Comparison of ENCODE assay signal across 9 mouse cellular contexts in genomic region chr5:114356936-114357751, GRCm38 (mm10). TPM values are rescaled to one million over a fixed set of nuclear protein-coding genes. Genes with fewer than 3 reads are reported as not detected.
A peak's percentile ranks its signal among the peaks of the same experiment; 100 is the strongest.
DNase-seq lines count a peak whose midpoint lies in the region; ATAC-seq lines count a peak whose summit lies in the region.
"Had no signal": no experiment of that assay in that cellular context is flagged by ENCODE, and none has a peak within 500 bp of the region (broad histone marks: within the 10 kb centered on the region; RNA-seq: fewer than 3 reads in every experiment).

No protein-coding gene starts in this region.

- H3K27ac ChIP-seq in liver, embryonic 11.5 days (ENCODE audit: low read depth, low read length) = no peak overlapping the region; the same call in 1 of the 2 replicates
- H3K27ac ChIP-seq in limb, embryonic 13.5 days = peak overlapping the region; percentile 49; the same call in 1 of the 2 replicates
- peak overlapping the region; percentile 42 for H3K27ac ChIP-seq in neural tube, embryonic 15.5 days (replicated peaks)
- H3K27ac ChIP-seq: midbrain, embryonic 12.5 days had no signal

- ATAC-seq in liver, embryonic 11.5 days (replicated peaks; ENCODE audit: low FRiP score) = peak; percentile 75
- ATAC-seq in limb, embryonic 13.5 days (ENCODE audit: low FRiP score, low read depth) = peak; percentile 69
- no peak for ATAC-seq in neural tube, embryonic 15.5 days (ENCODE audit: low FRiP score)

- no peak overlapping the region; the same call in 1 of the 2 replicates for H3K9ac ChIP-seq in liver, embryonic 11.5 days (ENCODE audit: low read depth, low read length)
- peak overlapping the region; percentile 36 for H3K9ac ChIP-seq in limb, embryonic 13.5 days
- no peak overlapping the region for H3K9ac ChIP-seq in neural tube, embryonic 15.5 days (replicated peaks)
- H3K9ac ChIP-seq: midbrain, embryonic 12.5 days had no signal

- H3K4me2 ChIP-seq in liver, embryonic 11.5 days = peak overlapping the region; percentile 38
- peak overlapping the region; percentile 37 for H3K4me2 ChIP-seq in limb, embryonic 13.5 days (replicated peaks)
- H3K4me2 ChIP-seq in neural tube, embryonic 15.5 days = no peak overlapping the region
- H3K4me2 ChIP-seq: midbrain, embryonic 12.5 days had no signal

- no peaks in the 10 kb centered on the region for H3K27me3 ChIP-seq in liver, embryonic 11.5 days (replicated peaks; ENCODE audit: control insufficient read depth, insufficient read depth, low read length)
- no peaks in the 10 kb centered on the region for H3K27me3 ChIP-seq in limb, embryonic 13.5 days
- H3K27me3 ChIP-seq in neural tube, embryonic 15.5 days (replicated peaks) = no peaks in the 10 kb centered on the region
- H3K27me3 ChIP-seq: midbrain, embryonic 12.5 days had no signal

- H3K4me1 ChIP-seq in liver, embryonic 11.5 days (replicated peaks; ENCODE audit: control insufficient read depth, insufficient read depth, low read length) = peaks cover 10% of the 10 kb centered on the region
- peaks cover 21% of the 10 kb centered on the region for H3K4me1 ChIP-seq in limb, embryonic 13.5 days
- H3K4me1 ChIP-seq in neural tube, embryonic 15.5 days = peaks cover 15% of the 10 kb centered on the region; the same call in 1 of the 2 replicates

- peak overlapping the region; percentile 5; the same call in 1 of the 2 replicates for H3K4me3 ChIP-seq in liver, embryonic 11.5 days (ENCODE audit: low read depth, low read length)
- H3K4me3 ChIP-seq in limb, embryonic 13.5 days = no peak overlapping the region
- no peak overlapping the region for H3K4me3 ChIP-seq in neural tube, embryonic 15.5 days (replicated peaks)
- H3K4me3 ChIP-seq: midbrain, embryonic 12.5 days had no signal

- no peaks in the 10 kb centered on the region for H3K9me3 ChIP-seq in liver, embryonic 11.5 days (ENCODE audit: control insufficient read depth, low read length)
- H3K9me3 ChIP-seq in limb, embryonic 13.5 days = no peaks in the 10 kb centered on the region
- no peaks in the 10 kb centered on the region for H3K9me3 ChIP-seq in neural tube, embryonic 15.5 days (replicated peaks)
- H3K9me3 ChIP-seq: midbrain, embryonic 12.5 days had no signal

- H3K36me3 ChIP-seq in liver, embryonic 11.5 days (ENCODE audit: control insufficient read depth, insufficient read depth, low read length) = no peaks in the 10 kb centered on the region; the same call in 1 of the 2 replicates
- peaks cover 34% of the 10 kb centered on the region for H3K36me3 ChIP-seq in limb, embryonic 13.5 days
- H3K36me3 ChIP-seq in neural tube, embryonic 15.5 days = peaks cover 20% of the 10 kb centered on the region

- no peak for DNase-seq in liver, embryonic 11.5 days (ENCODE audit: low spot score)
- DNase-seq in liver = no peak
- peak; percentile 47 for DNase-seq in embryo, embryonic 9.5 days (ENCODE audit: extremely low spot score)
- DNase-seq in heart, postnatal 4 days = peak; percentile 53
- DNase-seq in ovary, postnatal 14 days (ENCODE audit: low spot score) = no peak
- no peak for DNase-seq in cerebellum, adult 9-10 months

- WGBS in liver, embryonic 11.5 days = 53% methylated on average over 23 of the region's 23 CpGs
- 44% methylated on average over 23 of the region's 23 CpGs for WGBS in limb, embryonic 13.5 days
- WGBS in neural tube, embryonic 15.5 days = 56% methylated on average over 23 of the region's 23 CpGs

RNA-seq across cellular contexts. Expression of gene Kctd10, which starts 23.2 kb away (rescaled TPM):
- 59.1 and 64.1 TPM in 2 replicates for polyA plus RNA-seq in liver, embryonic 11.5 days (2014; fragmentation: Nextera tagmentation; extraction: Ambion mirVana)
- total RNA-seq in heart, postnatal 4 days (2021) = 10 to 100 TPM; 76.1 to 80.1 TPM
- 87.3 and 90.6 TPM in 2 replicates for polyA plus RNA-seq in limb, embryonic 13.5 days (2015; fragmentation: Nextera tagmentation; extraction: Ambion mirVana)
- polyA plus RNA-seq in neural tube, embryonic 15.5 days (2015; fragmentation: Nextera tagmentation; extraction: Ambion mirVana) = 50.5 and 63.8 TPM in 2 replicates

RNA-seq across cellular contexts. Expression of gene Ube3b, which starts 23.3 kb away (rescaled TPM):
- 41.1 and 41.4 TPM in 2 replicates for polyA plus RNA-seq in liver, embryonic 11.5 days (2014; fragmentation: Nextera tagmentation; extraction: Ambion mirVana)
- 10 to 100 TPM; 74.3 to 76.3 TPM for total RNA-seq in heart, postnatal 4 days (2021)
- polyA plus RNA-seq in limb, embryonic 13.5 days (2015; fragmentation: Nextera tagmentation; extraction: Ambion mirVana) = 42.1 and 46.0 TPM in 2 replicates
- polyA plus RNA-seq in neural tube, embryonic 15.5 days (2015; fragmentation: Nextera tagmentation; extraction: Ambion mirVana) = 35.5 and 39.5 TPM in 2 replicates

Comparison
In these comparisons a context has a peak if more than half of its experiments do, and no peak if none do; other contexts are left out.
1. DNase-seq: peak in embryo, embryonic 9.5 days (single experiment) and heart, postnatal 4 days (single experiment); none in liver, embryonic 11.5 days (single experiment), liver (single experiment), ovary, postnatal 14 days (single experiment) and cerebellum, adult 9-10 months (single experiment).